Mouse (Mus musculus) bone marrow, adult 2 months (tissue): ENCODE data around the gene Lingo2.

Experiments
- CTCF ChIP-seq: fragments of 200-500 bp; IDR thresholded peaks from 2 replicates; pipeline ENCODE4 v1.5.1; 2011; ENCODE audit warnings: low read length, control low read depth; ENCODE audit not compliant: control insufficient read depth, insufficient read depth
- POLR2A ChIP-seq: fragments of 200-500 bp; IDR thresholded peaks from 2 replicates; pipeline ENCODE4 v1.6.1; 2011; ENCODE audit warnings: low read depth, mild to moderate bottlenecking, control low read depth, low read length, borderline replicate concordance; ENCODE audit not compliant: control insufficient read depth

DNA sequence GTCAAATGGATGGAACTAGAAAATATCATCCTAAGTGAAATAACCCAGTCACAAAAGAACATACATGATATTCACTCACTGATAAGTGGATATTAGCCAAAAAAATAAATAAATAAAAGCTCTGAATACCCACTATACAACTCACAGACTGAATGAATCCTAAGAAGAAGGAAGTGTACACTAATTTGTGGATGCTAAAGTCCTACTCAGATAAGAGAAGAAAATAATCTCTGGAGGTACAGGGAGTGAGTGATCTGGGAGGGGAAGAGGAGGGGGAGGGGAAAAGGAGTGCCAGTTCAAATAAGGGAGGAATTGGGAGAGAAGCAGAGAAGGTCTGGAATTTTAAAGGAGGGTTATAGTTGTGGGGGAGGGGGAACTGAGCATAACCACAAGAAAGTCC lies 999.7 kb downstream of the Lingo2 start:
- TF ChIP-seq CTCF (no peak), POLR2A (no peak)
